Comparison of ENCODE assay signal across 8 mouse cellular contexts in genomic region chr2:128324256-128325096, GRCm38 (mm10).
DNase-seq lines count a peak whose midpoint lies in the region; ATAC-seq lines count a peak whose summit lies in the region.

No protein-coding gene starts in this region.

- no peak overlapping the region for H3K4me3 ChIP-seq in forebrain, embryonic 16.5 days (replicated peaks; ENCODE audit: low read length)
- H3K4me3 ChIP-seq in hindbrain, embryonic 12.5 days = no peak overlapping the region

- H3K9ac ChIP-seq in forebrain, embryonic 16.5 days (replicated peaks; ENCODE audit: low read depth, low read length) = no peak overlapping the region
- H3K9ac ChIP-seq in hindbrain, embryonic 12.5 days = no peak overlapping the region

- no peaks in the 10 kb centered on the region for H3K36me3 ChIP-seq in forebrain, embryonic 16.5 days (ENCODE audit: control insufficient read depth, insufficient read depth)
- no peaks in the 10 kb centered on the region for H3K36me3 ChIP-seq in hindbrain, embryonic 12.5 days

- WGBS in forebrain, embryonic 16.5 days = 37% methylated on average over 13 of the region's 13 CpGs
- 39% methylated on average over 13 of the region's 13 CpGs for WGBS in hindbrain, embryonic 12.5 days

- peak; percentile 56 to 60 for DNase-seq in cerebellum, postnatal 10 days
- DNase-seq in cerebellum, adult 9-10 months = no peak
- DNase-seq in 3T3-L1 (ENCODE audit: low read depth, low spot score) = peak; percentile 96
- peak; percentile 65 to 85 for DNase-seq in lung, postnatal 4 days
- no peak for DNase-seq in left cerebral cortex, adult 9 months (ENCODE audit: low spot score in 2 of 2)

- peaks cover 16% of the 10 kb centered on the region for H3K4me1 ChIP-seq in forebrain, embryonic 16.5 days (replicated peaks; ENCODE audit: control insufficient read depth, insufficient read depth, low read length)
- peaks cover 10% of the 10 kb centered on the region for H3K4me1 ChIP-seq in hindbrain, embryonic 12.5 days

- peak; percentile 55 for ATAC-seq in forebrain, embryonic 16.5 days
- ATAC-seq in hindbrain, embryonic 12.5 days (ENCODE audit: low FRiP score) = peak; percentile 43; the same call in 1 of the 2 replicates
- no peak; the same call in 1 of the 2 replicates for ATAC-seq in cerebellum, adult (ENCODE audit: insufficient number of reproducible peaks, low FRiP score, low TSS enrichment)

- no peaks in the 10 kb centered on the region for H3K27me3 ChIP-seq in forebrain, embryonic 16.5 days (replicated peaks; ENCODE audit: control insufficient read depth, insufficient read depth, low read length)
- H3K27me3 ChIP-seq in hindbrain, embryonic 12.5 days = no peaks in the 10 kb centered on the region

- H3K9me3 ChIP-seq in forebrain, embryonic 16.5 days (ENCODE audit: control insufficient read depth, low read length) = no peaks in the 10 kb centered on the region
- no peaks in the 10 kb centered on the region for H3K9me3 ChIP-seq in hindbrain, embryonic 12.5 days (replicated peaks)

- H3K4me2 ChIP-seq in forebrain, embryonic 16.5 days (ENCODE audit: low read length) = no peak overlapping the region
- H3K4me2 ChIP-seq in hindbrain, embryonic 12.5 days (replicated peaks) = no peak overlapping the region

- no peak overlapping the region for H3K27ac ChIP-seq in forebrain, embryonic 16.5 days (ENCODE audit: low read length)
- peak overlapping the region; percentile 55 for H3K27ac ChIP-seq in hindbrain, embryonic 12.5 days

Comparison
In these comparisons a context has a peak if more than half of its experiments do, and no peak if none do; other contexts are left out.
1. DNase-seq: peak in cerebellum, postnatal 10 days (2 of 2), 3T3-L1 (single experiment) and lung, postnatal 4 days (2 of 2); none in cerebellum, adult 9-10 months (single experiment) and left cerebral cortex, adult 9 months (0 of 2).